ENCODE assay signal across 31 mouse cellular contexts in genomic region chrX:92464773-92465172, GRCm38 (mm10). TPM values are rescaled to one million over a fixed set of nuclear protein-coding genes. Genes with fewer than 3 reads are reported as not detected.
"Had no signal": no experiment of that assay in that cellular context is flagged by ENCODE, and none has a peak within 500 bp of the region (broad histone marks: within the 10 kb centered on the region; RNA-seq: fewer than 3 reads in every experiment).

No protein-coding gene starts in this region.

- H3K4me2 ChIP-seq: limb, embryonic 13.5 days; liver, embryonic 12.5 days; liver, embryonic 15.5 days; lung, embryonic 15.5 days; midbrain, embryonic 13.5 days; neural tube, embryonic 13.5 days had no signal

- H3K27ac ChIP-seq: layer of hippocampus, adult 2 months; limb, embryonic 10.5 days; limb, embryonic 13.5 days; liver, embryonic 12.5 days; liver, embryonic 15.5 days; lung, embryonic 15.5 days; midbrain, embryonic 13.5 days; neural tube, embryonic 13.5 days had no signal

- H3K4me3 ChIP-seq: layer of hippocampus, adult 2 months; limb, embryonic 10.5 days; limb, embryonic 13.5 days; liver, embryonic 12.5 days; liver, embryonic 15.5 days; lung, embryonic 15.5 days; midbrain, embryonic 13.5 days; myocyte; neural tube, embryonic 13.5 days had no signal

- ATAC-seq: intestine, postnatal 0 days; liver, embryonic 12.5 days; midbrain, embryonic 13.5 days; midbrain, embryonic 16.5 days had no signal

- H3K4me1 ChIP-seq: limb, embryonic 10.5 days; limb, embryonic 13.5 days; liver, embryonic 12.5 days; liver, embryonic 15.5 days; lung, embryonic 15.5 days; midbrain, embryonic 13.5 days; neural tube, embryonic 13.5 days had no signal

- DNase-seq: kidney, adult 8-10 months; kidney, postnatal 14 days; kidney, postnatal 4 days; layer of hippocampus, adult 9-11 months; liver; lung, adult 18-20 months; lung, postnatal 10 days; lung, postnatal 36 days; thymus, adult 18-20 months; thymus, postnatal 14 days; thymus, postnatal 4 days had no signal

- H3K36me3 ChIP-seq: limb, embryonic 10.5 days; limb, embryonic 13.5 days; liver, embryonic 12.5 days; liver, embryonic 15.5 days; lung, embryonic 15.5 days; midbrain, embryonic 13.5 days; neural tube, embryonic 13.5 days had no signal

- H3K9me3 ChIP-seq: limb, embryonic 10.5 days; limb, embryonic 13.5 days; liver, embryonic 12.5 days; liver, embryonic 15.5 days; lung, embryonic 15.5 days; midbrain, embryonic 13.5 days; neural tube, embryonic 13.5 days had no signal

- H3K27me3 ChIP-seq: limb, embryonic 13.5 days; liver, embryonic 12.5 days; liver, embryonic 15.5 days; lung, embryonic 15.5 days; midbrain, embryonic 13.5 days; neural tube, embryonic 13.5 days had no signal

- H3K9ac ChIP-seq: limb, embryonic 13.5 days; liver, embryonic 12.5 days; liver, embryonic 15.5 days; lung, embryonic 15.5 days; midbrain, embryonic 13.5 days; neural tube, embryonic 13.5 days had no signal

RNA-seq across cellular contexts. Expression of gene Gm5941, which starts 25.0 kb away (rescaled TPM):
- total RNA-seq: layer of hippocampus, adult 2 months; layer of hippocampus, postnatal 25 days; left cerebral cortex, adult 18-20 months; left cerebral cortex, postnatal 25 days; monocyte, adult 5-6 weeks; neutrophil, adult 5-6 weeks had no signal
- polyA plus RNA-seq: intestine, postnatal 0 days; kidney, embryonic 16.5 days; limb, embryonic 10.5 days; limb, embryonic 13.5 days; liver, embryonic 12.5 days; liver, embryonic 15.5 days; lung, embryonic 15.5 days; midbrain, embryonic 13.5 days; midbrain, embryonic 16.5 days; myocyte; neural tube, embryonic 13.5 days; small intestine, adult 2 months; spleen, adult 2 months; stomach, embryonic 16.5 days had no signal
